Mouse (Mus musculus) gastrocnemius, postnatal 10 days (tissue): ENCODE data around the gene Tmem251. TPM values are rescaled to one million over a fixed set of nuclear protein-coding genes. Genes with fewer than 3 reads are reported as not detected.

Source experiments
- DNase-seq: peaks from one replicate; pipeline ENCODE4 v3.0.0; 2021; ENCODE audit warnings: mixed read lengths
- total RNA-seq, 2 experiments: library from RNA; stranded (reverse); gene quantifications; 2 replicates each; pipeline ENCODE4 v1.2.3; 2021

Tmem251 gene
- total RNA-seq, 2 experiments from 2014 or later = 2.3 to 2.7 TPM

DNA sequence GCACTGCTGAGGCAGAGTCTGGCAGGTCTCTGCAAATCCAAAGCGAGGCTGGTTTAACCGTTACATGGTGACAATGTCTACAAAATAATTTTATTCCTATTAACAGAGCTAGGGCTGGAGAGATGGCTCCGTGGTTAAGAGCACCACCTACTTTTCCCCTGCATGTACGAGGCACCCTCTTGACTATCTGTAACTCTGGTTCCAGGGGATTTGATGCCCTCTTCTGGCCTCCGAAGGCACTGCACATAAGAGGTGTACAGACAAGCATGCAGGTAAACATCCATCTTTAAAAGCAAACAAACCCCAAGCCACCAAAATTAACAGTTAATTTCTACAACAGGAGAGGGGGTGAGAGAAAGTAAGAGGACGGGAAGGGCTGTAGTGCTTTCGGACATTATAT is 12.7 kb downstream of the Tmem251 start:
- DNase-seq = peak; percentile 15

DNA sequence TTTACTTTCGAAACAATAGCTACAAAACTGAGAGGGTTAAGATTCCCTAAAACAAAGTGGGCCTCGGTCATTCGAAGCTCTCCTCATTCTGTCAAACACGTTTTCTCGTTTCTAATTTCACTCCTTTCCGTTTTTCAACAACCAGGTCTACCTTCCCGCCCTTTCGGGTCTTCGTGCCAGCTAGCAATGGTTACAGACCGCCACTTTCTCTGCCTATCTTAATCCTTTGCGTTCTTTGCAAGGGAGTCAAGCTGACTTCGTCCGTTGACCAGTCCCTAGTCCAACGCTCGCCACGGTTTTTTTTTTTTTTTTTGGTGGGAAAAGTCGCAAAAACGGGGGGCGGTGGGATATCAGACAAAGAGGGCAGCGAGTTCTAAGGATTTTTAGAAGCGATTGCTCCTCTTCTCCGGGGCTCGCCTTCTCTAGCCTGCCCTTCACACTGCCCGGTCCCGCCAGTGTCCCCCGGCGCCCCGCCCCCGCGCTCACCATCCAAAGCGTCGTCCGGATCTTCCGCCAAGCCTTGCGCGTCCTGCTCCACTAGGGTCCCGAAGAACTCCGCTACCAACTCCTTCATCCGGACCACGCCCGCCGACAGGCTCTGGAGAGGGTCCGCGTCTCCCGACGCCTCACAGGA is 13.6 kb downstream of the Tmem251 start:
- peak; percentile 87 for DNase-seq

DNA sequence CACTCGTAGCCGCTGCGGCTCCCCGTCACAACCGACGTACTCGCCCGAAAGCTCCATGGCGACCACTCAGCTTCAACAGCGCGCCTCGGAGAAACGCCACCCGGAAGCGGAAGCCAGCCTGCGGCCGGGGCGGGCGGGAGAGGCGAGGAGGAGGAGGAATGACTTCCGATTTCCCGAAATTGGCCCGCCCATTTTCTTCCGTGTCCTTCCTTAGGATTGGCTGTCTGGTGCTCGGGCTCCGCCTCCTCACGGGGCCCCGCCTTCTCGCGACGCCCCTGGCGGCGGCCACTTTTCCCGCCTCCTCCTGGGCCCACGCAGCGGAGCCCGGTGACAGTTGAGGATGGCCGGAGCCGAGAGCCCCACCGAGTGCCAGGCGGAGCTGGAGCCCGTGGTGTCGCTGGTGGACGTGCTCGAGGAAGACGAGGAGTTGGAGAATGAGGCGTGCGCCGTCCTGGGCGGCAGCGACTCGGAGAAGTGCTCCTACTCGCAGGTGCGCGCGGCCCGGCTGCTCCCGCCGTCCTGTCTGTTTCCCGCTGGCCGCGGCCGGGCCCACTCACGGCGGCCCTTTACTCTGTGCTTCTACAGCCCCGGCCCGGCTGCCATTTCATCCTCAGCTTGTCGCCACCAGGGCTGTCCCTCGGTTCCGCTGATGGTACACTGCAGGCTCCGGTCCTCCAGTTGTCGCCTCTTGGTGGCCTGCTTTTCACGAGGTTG is 14.3 kb downstream of the Tmem251 start, which contains the start of the genes Gm28051, Gon7 and Ubr7:
TSS of gene Gm28051 (minus strand) at position 77 of the 714 bp plus-strand sequence.
TSS of gene Gon7 (minus strand) at position 115 of the 714 bp plus-strand sequence.
TSS of gene Ubr7 (plus strand) at position 279 of the 714 bp plus-strand sequence.
- peak; percentile 94 for DNase-seq

GRCm38 (mm10) chr12:102758403-102758756 is 14.8 kb downstream of the Tmem251 start, which contains the start of gene Gm20604:
Gene Gm20604 (minus strand): TSS chr12:102758672.
- no peak for DNase-seq

DNA sequence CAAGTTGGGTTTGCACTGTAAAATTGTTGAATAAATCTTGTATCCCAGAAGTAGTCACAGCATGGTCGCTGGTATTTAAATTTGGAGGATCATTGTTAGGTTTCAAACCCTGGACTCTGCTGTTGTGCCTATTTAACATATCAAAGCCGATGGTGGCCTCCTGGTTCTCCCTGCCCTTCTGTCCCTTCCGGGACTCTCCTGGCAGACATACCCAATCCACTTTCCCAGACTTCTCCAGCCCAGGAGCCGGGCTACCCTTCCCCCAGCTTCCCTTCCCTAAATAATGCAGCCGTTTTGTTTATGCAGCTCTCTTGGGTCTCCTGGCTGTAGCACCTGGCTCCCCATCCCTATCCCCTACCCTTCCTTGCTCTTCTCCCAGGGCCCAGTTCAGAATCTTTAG is 15.4 kb downstream of the Tmem251 start:
- DNase-seq = no peak

- no peak for DNase-seq
Observed at GRCm38 (mm10) chr12:102761668-102762067, 18.1 kb downstream of the Tmem251 start.

DNA sequence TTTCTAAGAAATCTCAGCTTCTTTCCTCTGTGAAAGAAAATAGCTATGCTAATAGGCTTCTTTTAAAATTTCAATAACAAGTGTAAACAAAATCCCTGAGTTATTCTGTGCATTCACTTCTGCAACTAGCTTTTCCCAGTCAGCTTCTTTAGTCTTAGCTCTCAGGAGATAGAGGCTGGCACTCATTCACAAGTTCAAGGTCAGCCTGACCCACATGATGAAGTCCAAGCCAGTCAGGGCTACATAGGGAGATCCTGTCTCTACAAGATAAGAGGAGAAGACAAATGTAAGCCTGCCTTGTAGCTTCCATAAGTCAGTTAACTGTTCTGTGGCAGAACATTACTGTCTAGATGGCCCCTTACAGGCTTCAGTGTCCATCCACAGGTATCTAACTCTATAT is 20.1 kb downstream of the Tmem251 start:
- DNase-seq = no peak

DNA sequence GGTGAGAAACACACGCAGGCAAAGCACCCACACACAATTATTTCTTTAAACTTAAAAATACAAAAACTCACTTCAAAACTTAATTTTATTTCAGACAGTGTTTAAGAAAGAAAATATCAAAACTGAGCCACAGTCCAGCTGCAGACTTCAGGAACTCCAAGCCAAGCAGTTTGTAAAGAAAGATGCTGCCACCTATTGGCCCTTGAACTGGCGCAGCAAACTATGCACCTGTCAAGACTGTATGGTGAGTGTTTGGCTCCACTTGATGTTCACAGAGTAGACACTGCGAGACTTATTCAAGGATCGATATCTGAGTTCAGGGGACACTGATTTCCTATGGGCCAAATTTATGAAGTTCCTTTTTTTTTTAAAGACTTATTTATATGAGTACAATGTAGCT is 25.4 kb downstream of the Tmem251 start:
- DNase-seq = no peak

- DNase-seq = no peak
Observed at GRCm38 (mm10) chr12:102771601-102772000, 28.0 kb downstream of the Tmem251 start.

GRCm38 (mm10) chr12:102772676-102773075 is 29.1 kb downstream of the Tmem251 start:
- no peak for DNase-seq

DNA sequence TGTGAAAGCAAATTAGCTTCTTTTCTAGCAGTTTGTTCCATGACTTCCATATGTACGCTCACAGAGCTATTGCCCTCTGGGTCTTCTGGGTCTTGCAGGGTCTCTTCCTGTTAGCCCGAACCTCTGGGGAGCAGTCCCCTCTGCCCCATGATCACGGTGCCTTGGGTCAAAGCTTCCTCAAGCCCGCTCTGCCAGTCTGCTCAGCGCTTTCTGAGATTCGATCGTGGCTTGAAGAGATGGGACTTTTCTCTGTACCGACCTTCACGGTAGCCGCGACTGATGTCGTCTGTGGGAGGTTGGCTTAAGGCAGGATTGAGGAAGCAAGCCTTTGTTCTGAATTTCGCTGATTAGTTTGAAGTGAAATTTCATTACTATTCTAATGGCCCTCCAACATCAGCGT is 32.5 kb downstream of the Tmem251 start:
- no peak for DNase-seq

- no peak for DNase-seq
Observed at GRCm38 (mm10) chr12:102778151-102778550, 34.6 kb downstream of the Tmem251 start.

GRCm38 (mm10) chr12:102779452-102779851 is 35.9 kb downstream of the Tmem251 start:
- DNase-seq = no peak

GRCm38 (mm10) chr12:102782841-102783240 is 39.3 kb downstream of the Tmem251 start:
- no peak for DNase-seq

DNA sequence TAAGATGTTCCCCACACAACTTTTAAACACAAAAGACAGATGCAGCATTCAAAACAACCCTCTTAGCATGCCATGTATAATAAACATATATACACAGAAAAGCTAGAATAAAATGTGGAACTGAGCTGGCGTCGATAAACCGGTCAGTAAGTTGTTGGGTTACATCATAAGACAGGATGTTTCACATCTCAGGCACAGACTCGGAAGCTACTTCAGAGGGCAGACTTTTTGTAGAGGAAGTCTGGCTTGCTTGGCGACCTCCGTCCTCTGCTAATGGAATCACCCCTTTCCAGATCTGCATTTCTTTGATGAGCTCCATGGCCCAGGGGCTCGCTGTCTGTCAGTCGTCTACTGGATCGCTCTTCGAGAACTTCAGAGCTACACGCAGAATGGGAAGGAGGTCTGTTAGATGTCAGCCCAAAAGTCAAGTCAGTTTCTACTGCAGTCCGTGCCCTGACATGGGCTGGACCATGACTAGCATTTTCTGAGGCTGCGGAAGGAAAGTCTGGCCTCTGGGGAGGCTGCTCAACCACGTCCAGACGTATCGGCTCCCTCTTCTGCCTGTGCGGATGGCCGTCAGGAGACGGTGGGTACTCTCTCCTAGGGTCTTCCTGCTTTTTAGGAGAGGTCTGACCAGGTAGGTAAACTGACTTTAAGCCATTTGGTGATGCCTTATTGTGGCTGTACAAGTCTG is 41.5 kb downstream of the Tmem251 start:
- DNase-seq = no peak

- no peak for DNase-seq
Observed at GRCm38 (mm10) chr12:102785593-102785985, 42.0 kb downstream of the Tmem251 start.

- DNase-seq = no peak
Observed at GRCm38 (mm10) chr12:102787927-102788326, 44.4 kb downstream of the Tmem251 start.

Other genes with a start within 250 kb of the Tmem251 start
- gene Chga, start 188.8 kb upstream of the Tmem251 start, total RNA-seq = under 1 TPM; 0.21 to 0.36 TPM
- gene Itpk1, start 38.8 kb upstream of the Tmem251 start, total RNA-seq = 1 to 10 TPM; 5.6 to 6.0 TPM
- 1 to 10 TPM; 6.4 to 6.8 TPM for gene Moap1, start 101 bp upstream of the Tmem251 start, total RNA-seq
- gene Gm28051, start 14.0 kb downstream of the Tmem251 start, total RNA-seq = not detected
- gene Gon7, start 14.0 kb downstream of the Tmem251 start, total RNA-seq = 1 to 10 TPM; 6.7 to 7.4 TPM
- 10 to 100 TPM; 15.2 to 17.7 TPM for gene Ubr7, start 14.2 kb downstream of the Tmem251 start, total RNA-seq
- gene Gm20604, start 14.9 kb downstream of the Tmem251 start, total RNA-seq = 1 to 10 TPM; 3.4 to 3.5 TPM
- gene Btbd7, start 134.7 kb downstream of the Tmem251 start, total RNA-seq = 10 to 100 TPM; 18.6 to 25.3 TPM
- not detected for gene Cox8c, start 155.6 kb downstream of the Tmem251 start, total RNA-seq
- under 1 TPM; 0.12 to 0.16 TPM for gene Unc79, start 205.1 kb downstream of the Tmem251 start, total RNA-seq